Mouse (Mus musculus): Measurements from ENCODE around the gene Scd4. TPM values are rescaled to one million over a fixed set of nuclear protein-coding genes. Genes with fewer than 3 reads are reported as not detected.
A peak's percentile ranks its signal among the peaks of the same experiment; 100 is the strongest.

Gene Scd4
- 1 to 10 TPM; 2.2 to 2.4 TPM for total RNA-seq (2021)
- long read RNA-seq: 0 reads

- peak; percentile 34 to 49 for DNase-seq (ENCODE audit: low spot score in 2 of 2)
Observed at GRCm38 (mm10) chr19:44332833-44333623, at the start of gene Scd4. Gene Scd4, plus strand, starts transcription at chr19:44333092.

- DNase-seq (ENCODE audit: low spot score in 2 of 2): no peak
Observed at GRCm38 (mm10) chr19:44283157-44284024, 49.5 kb upstream of the Scd4 start.

- peak; percentile 89 to 92 for DNase-seq (ENCODE audit: low spot score in 2 of 2)
Observed at GRCm38 (mm10) chr19:44284025-44284695, 48.7 kb upstream of the Scd4 start.

GRCm38 (mm10) chr19:44284723-44285122 is 48.2 kb upstream of the Scd4 start:
- DNase-seq (ENCODE audit: low spot score in 2 of 2): no peak

GRCm38 (mm10) chr19:44285554-44285953 is 47.3 kb upstream of the Scd4 start:
- no peak for DNase-seq (ENCODE audit: low spot score in 2 of 2)

- DNase-seq (ENCODE audit: low spot score in 2 of 2): no peak
Observed at GRCm38 (mm10) chr19:44286109-44286508, 46.8 kb upstream of the Scd4 start.

GRCm38 (mm10) chr19:44287415-44288110 is 45.3 kb upstream of the Scd4 start:
- no peak for DNase-seq (ENCODE audit: low spot score in 2 of 2)

GRCm38 (mm10) chr19:44292083-44292482 is 40.8 kb upstream of the Scd4 start:
- DNase-seq (ENCODE audit: low spot score in 2 of 2): no peak

GRCm38 (mm10) chr19:44292483-44292882 is 40.4 kb upstream of the Scd4 start:
- DNase-seq (ENCODE audit: low spot score in 2 of 2): no peak

- no peak for DNase-seq (ENCODE audit: low spot score in 2 of 2)
Observed at GRCm38 (mm10) chr19:44292941-44293768, 39.7 kb upstream of the Scd4 start, which contains the start of gene Scd2. Gene Scd2, plus strand, starts transcription at chr19:44293674.

- DNase-seq (ENCODE audit: low spot score in 2 of 2): peak; percentile 94 to 98
Observed at GRCm38 (mm10) chr19:44293769-44294551, 38.9 kb upstream of the Scd4 start.

- DNase-seq (ENCODE audit: low spot score in 2 of 2): peak; percentile 84 to 91
Observed at GRCm38 (mm10) chr19:44294588-44295041, 38.3 kb upstream of the Scd4 start.

- DNase-seq (ENCODE audit: low spot score in 2 of 2): peak in 1 of 2 experiments; percentile 57
Observed at GRCm38 (mm10) chr19:44295251-44295650, 37.6 kb upstream of the Scd4 start.

GRCm38 (mm10) chr19:44295741-44296140 is 37.2 kb upstream of the Scd4 start:
- peak; percentile 78 to 92 for DNase-seq (ENCODE audit: low spot score in 2 of 2)

- no peak for DNase-seq (ENCODE audit: low spot score in 2 of 2)
Observed at GRCm38 (mm10) chr19:44296186-44296585, 36.7 kb upstream of the Scd4 start.

- no peak for DNase-seq (ENCODE audit: low spot score in 2 of 2)
Observed at GRCm38 (mm10) chr19:44297068-44297760, 35.7 kb upstream of the Scd4 start.

GRCm38 (mm10) chr19:44297862-44298261 is 35.0 kb upstream of the Scd4 start:
- DNase-seq (ENCODE audit: low spot score in 2 of 2): no peak

- no peak for DNase-seq (ENCODE audit: low spot score in 2 of 2)
Observed at GRCm38 (mm10) chr19:44299078-44299477, 33.8 kb upstream of the Scd4 start.

Measured in layer of hippocampus, adult 18-20 months (tissue).